Mouse (Mus musculus) spleen, adult 2 months (tissue): ENCODE measurements around the gene Caps2.

Source experiments
- CTCF ChIP-seq: fragments of 200-500 bp; IDR thresholded peaks from 2 replicates; pipeline ENCODE4 v1.5.1; 2011; ENCODE audit warnings: mild to moderate bottlenecking, inconsistent platforms; ENCODE audit not compliant: insufficient read depth, insufficient read length, insufficient replicate concordance; ENCODE audit errors: extremely low read depth
- POLR2A ChIP-seq: fragments of 200-500 bp; IDR thresholded peaks from 2 replicates; pipeline ENCODE4 v1.6.1; 2011; ENCODE audit warnings: low read depth, low read length, inconsistent platforms

GRCm38 (mm10) chr10:112132194-112132593 lies 31.2 kb upstream of the Caps2 start:
- TF ChIP-seq CTCF (no peak), POLR2A (no peak)
